Mouse (Mus musculus) erythroblast, embryonic 14.5 days (primary cell): ENCODE results near the gene Ppm1n.

Experiments used
- GATA1 ChIP-seq: IDR thresholded peaks from 2 replicates; pipeline ENCODE4 v1.6.1; 2012; ENCODE audit warnings: low read length, inconsistent platforms, mixed read lengths
- TAL1 ChIP-seq: IDR thresholded peaks from 3 replicates; pipeline ENCODE4 v1.6.1; 2012; ENCODE audit warnings: low read length, inconsistent platforms, mixed read lengths

DNA sequence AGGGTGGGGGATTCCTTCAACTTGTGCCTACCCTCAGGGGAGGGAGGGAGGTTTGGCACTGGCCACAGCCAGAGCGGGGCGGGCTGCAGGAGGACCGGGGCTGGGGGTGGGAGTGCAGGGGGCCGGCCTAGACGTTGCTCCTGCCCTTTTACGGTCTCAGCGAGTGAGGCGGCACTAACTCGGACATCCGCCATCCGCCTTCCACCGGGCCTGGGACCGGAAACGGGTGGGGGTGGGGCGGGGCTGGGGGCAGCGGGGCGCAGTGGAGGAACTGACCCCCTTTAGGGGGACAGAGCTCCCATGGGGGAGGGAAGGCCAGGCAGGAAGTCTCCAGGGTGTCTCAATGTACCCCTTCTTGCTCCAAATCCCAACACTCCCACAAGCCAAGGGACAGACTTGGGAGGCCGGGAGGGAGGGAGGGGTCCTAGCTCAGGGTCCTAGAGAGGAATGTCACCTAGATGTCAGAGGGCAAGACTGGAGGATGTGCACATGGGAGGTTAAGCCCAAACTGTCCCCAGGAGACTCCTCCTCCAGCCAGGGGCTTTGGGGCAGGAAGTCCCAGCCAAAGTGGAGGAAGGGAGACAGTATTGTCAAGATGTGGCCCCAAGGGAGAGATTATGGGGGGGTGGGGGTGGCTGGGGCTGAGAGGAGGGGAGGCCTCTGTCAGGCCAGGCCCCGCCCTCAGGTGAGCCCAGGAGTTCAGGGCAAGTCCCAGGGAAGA is 10.0 kb downstream of the Ppm1n start:
- TF ChIP-seq GATA1: no peak
- TF ChIP-seq TAL1: no peak
